In the genomic region with DNA sequence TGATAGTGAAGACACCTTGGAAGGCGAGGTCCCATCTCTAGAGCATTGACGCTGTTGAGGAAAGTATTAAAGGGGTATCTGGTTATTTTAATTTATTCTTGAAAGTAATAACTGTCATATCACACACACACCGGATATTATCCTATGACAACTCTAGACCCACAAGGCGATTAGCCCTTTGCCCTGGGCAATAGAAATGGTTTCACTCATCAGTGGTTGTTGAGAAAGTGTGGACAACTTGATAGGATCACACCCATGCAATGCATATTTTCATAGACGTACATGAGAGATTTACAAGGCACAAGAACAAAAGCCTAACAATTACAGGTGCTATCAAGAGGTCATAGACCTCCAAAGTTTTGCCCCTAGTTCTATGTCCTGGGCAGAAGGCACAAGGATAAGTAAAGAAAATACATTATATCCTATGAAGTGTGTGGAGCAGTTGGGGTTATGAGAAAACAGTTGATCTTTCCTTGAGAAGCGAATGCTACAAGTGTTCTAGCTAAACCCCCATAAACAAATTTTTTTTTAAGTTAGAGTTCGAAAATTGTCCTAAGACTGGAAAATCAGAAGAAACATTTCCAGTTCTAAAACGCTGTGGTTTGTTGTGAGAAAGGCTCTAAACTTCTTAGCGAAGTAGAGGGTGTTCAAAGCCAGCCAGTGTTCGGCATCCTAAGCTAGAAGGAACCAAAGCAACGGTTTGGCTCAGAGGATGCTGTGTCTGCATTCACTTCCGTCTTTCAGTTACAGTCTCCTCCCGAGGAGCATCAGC, we compare ENCODE assay signal across 28 mouse cellular contexts. TPM values are rescaled to one million over a fixed set of nuclear protein-coding genes. Genes with fewer than 3 reads are reported as not detected.
DNase-seq lines count a peak whose midpoint lies in the region; ATAC-seq and TF ChIP-seq lines count a peak whose summit lies in the region.
"Had no signal": no experiment of that assay in that cellular context is flagged by ENCODE, and none has a peak within 500 bp of the region (broad histone marks: within the 10 kb centered on the region; RNA-seq: fewer than 3 reads in every experiment).

No protein-coding gene starts in this region.

- 23% methylated on average over 13 of the region's 13 CpGs for WGBS in forebrain, embryonic 10.5 days
- WGBS in forebrain, embryonic 15.5 days = 36% methylated on average over 13 of the region's 13 CpGs
- 6% methylated on average over 13 of the region's 13 CpGs for WGBS in midbrain, embryonic 11.5 days
- WGBS in midbrain, postnatal 0 days = 6% methylated on average over 13 of the region's 13 CpGs
- WGBS in limb, embryonic 10.5 days = 4% methylated on average over 13 of the region's 13 CpGs

- no peak for DNase-seq in forebrain, embryonic 10.5 days (ENCODE audit: extremely low spot score, low spot score)
- peak; percentile 93 for DNase-seq in midbrain, embryonic 11.5 days (ENCODE audit: low spot score, missing footprints)
- DNase-seq in midbrain, postnatal 0 days (ENCODE audit: low spot score) = no peak
- peak; percentile 32 for DNase-seq in limb, embryonic 10.5 days (ENCODE audit: low spot score)
- DNase-seq in lung, adult 18-20 months = no peak
- no peak for DNase-seq in cerebellum, postnatal 14 days
- DNase-seq: adrenal gland, postnatal 25 days; cerebellum, adult 11 months; cerebellum, postnatal 10 days; heart, postnatal 10 days; kidney, adult 9 months; kidney, postnatal 36 days; left cerebral cortex, postnatal 4 days; liver, postnatal 0 days had no signal

- H3K36me3 ChIP-seq in forebrain, embryonic 10.5 days (replicated peaks) = peaks cover 7% of the 10 kb centered on the region; the same call in 1 of the 2 replicates
- H3K36me3 ChIP-seq in forebrain, embryonic 15.5 days = no peaks in the 10 kb centered on the region
- H3K36me3 ChIP-seq in midbrain, embryonic 11.5 days (ENCODE audit: control insufficient read depth, insufficient read depth, low read length) = no peaks in the 10 kb centered on the region
- no peaks in the 10 kb centered on the region for H3K36me3 ChIP-seq in midbrain, postnatal 0 days (ENCODE audit: insufficient read depth, low read length)
- H3K36me3 ChIP-seq in limb, embryonic 10.5 days = no peaks in the 10 kb centered on the region
- H3K36me3 ChIP-seq: embryonic facial prominence, embryonic 12.5 days; hindbrain, embryonic 15.5 days; intestine, embryonic 15.5 days had no signal

- H3K9me3 ChIP-seq in forebrain, embryonic 10.5 days = no peaks in the 10 kb centered on the region
- no peaks in the 10 kb centered on the region for H3K9me3 ChIP-seq in forebrain, embryonic 15.5 days
- H3K9me3 ChIP-seq in midbrain, embryonic 11.5 days (ENCODE audit: control insufficient read depth, low read length) = no peaks in the 10 kb centered on the region
- no peaks in the 10 kb centered on the region for H3K9me3 ChIP-seq in midbrain, postnatal 0 days (ENCODE audit: low read length)
- H3K9me3 ChIP-seq in limb, embryonic 10.5 days (replicated peaks) = no peaks in the 10 kb centered on the region
- H3K9me3 ChIP-seq: embryonic facial prominence, embryonic 12.5 days; hindbrain, embryonic 15.5 days; intestine, embryonic 15.5 days had no signal

- ATAC-seq in forebrain, embryonic 15.5 days (replicated peaks) = no peak
- ATAC-seq in midbrain, embryonic 11.5 days (ENCODE audit: low FRiP score) = no peak
- no peak for ATAC-seq in midbrain, postnatal 0 days (ENCODE audit: low FRiP score)
- ATAC-seq: CD4-positive, CD25-positive, alpha-beta regulatory T cell, adult 4 months; intestine, embryonic 15.5 days; liver, postnatal 0 days had no signal

- TF ChIP-seq CTCF in midbrain, postnatal 0 days (IDR thresholded peaks at IDR 0.05) = no peak

- H3K4me3 ChIP-seq in forebrain, embryonic 10.5 days = peak overlapping the region; percentile 44
- H3K4me3 ChIP-seq in forebrain, embryonic 15.5 days = no peak overlapping the region
- no peak overlapping the region for H3K4me3 ChIP-seq in midbrain, embryonic 11.5 days (ENCODE audit: low read depth, low read length)
- no peak overlapping the region for H3K4me3 ChIP-seq in midbrain, postnatal 0 days (ENCODE audit: low read depth, low read length)
- no peak overlapping the region for H3K4me3 ChIP-seq in limb, embryonic 10.5 days
- H3K4me3 ChIP-seq: erythroblast, embryonic 14.5 days; hindbrain, embryonic 15.5 days; left cerebral cortex, adult 2 months; myocyte had no signal

- no peak overlapping the region for H3K9ac ChIP-seq in forebrain, embryonic 15.5 days (replicated peaks)
- no peak overlapping the region for H3K9ac ChIP-seq in midbrain, embryonic 11.5 days (ENCODE audit: low read length)
- H3K9ac ChIP-seq in midbrain, postnatal 0 days (replicated peaks; ENCODE audit: low read length, poor library complexity, severe bottlenecking) = no peak overlapping the region
- H3K9ac ChIP-seq: hindbrain, embryonic 15.5 days; intestine, embryonic 15.5 days; liver, postnatal 0 days had no signal

- no peak overlapping the region for H3K4me2 ChIP-seq in forebrain, embryonic 15.5 days (replicated peaks)
- no peak overlapping the region for H3K4me2 ChIP-seq in midbrain, embryonic 11.5 days
- no peak overlapping the region for H3K4me2 ChIP-seq in midbrain, postnatal 0 days (ENCODE audit: low read depth, low read length, poor library complexity, severe bottlenecking)
- H3K4me2 ChIP-seq: hindbrain, embryonic 15.5 days; intestine, embryonic 15.5 days had no signal

- H3K27ac ChIP-seq in forebrain, embryonic 10.5 days = peak overlapping the region; percentile 88; the same call in 1 of the 2 replicates
- no peak overlapping the region for H3K27ac ChIP-seq in forebrain, embryonic 15.5 days (replicated peaks)
- no peak overlapping the region for H3K27ac ChIP-seq in midbrain, embryonic 11.5 days (ENCODE audit: low read depth, low read length)
- H3K27ac ChIP-seq in midbrain, postnatal 0 days (ENCODE audit: low read depth, low read length) = no peak overlapping the region
- no peak overlapping the region for H3K27ac ChIP-seq in limb, embryonic 10.5 days
- H3K27ac ChIP-seq: hindbrain, embryonic 15.5 days; intestine, embryonic 15.5 days; left cerebral cortex, adult 2 months; stomach, postnatal 0 days had no signal

- H3K27me3 ChIP-seq in forebrain, embryonic 10.5 days (ENCODE audit: poor library complexity, severe bottlenecking) = peaks cover 100% of the 10 kb centered on the region
- H3K27me3 ChIP-seq in forebrain, embryonic 15.5 days = peaks cover 89% of the 10 kb centered on the region
- peaks cover 91% of the 10 kb centered on the region for H3K27me3 ChIP-seq in midbrain, embryonic 11.5 days (ENCODE audit: control insufficient read depth, insufficient read depth, low read length)
- H3K27me3 ChIP-seq in midbrain, postnatal 0 days (ENCODE audit: insufficient read depth, low read length) = peaks cover 86% of the 10 kb centered on the region
- H3K27me3 ChIP-seq in limb, embryonic 10.5 days (ENCODE audit: low read depth, poor library complexity, severe bottlenecking) = peaks cover 100% of the 10 kb centered on the region

- peaks cover 88% of the 10 kb centered on the region for H3K4me1 ChIP-seq in forebrain, embryonic 10.5 days
- peaks cover 27% of the 10 kb centered on the region for H3K4me1 ChIP-seq in forebrain, embryonic 15.5 days
- H3K4me1 ChIP-seq in midbrain, embryonic 11.5 days (ENCODE audit: control insufficient read depth, insufficient read depth, low read length) = peaks cover 11% of the 10 kb centered on the region
- no peaks in the 10 kb centered on the region for H3K4me1 ChIP-seq in midbrain, postnatal 0 days (ENCODE audit: insufficient read depth, low read length)
- peaks cover 26% of the 10 kb centered on the region for H3K4me1 ChIP-seq in limb, embryonic 10.5 days
- H3K4me1 ChIP-seq: intestine, embryonic 15.5 days had no signal

RNA-seq across cellular contexts. Expression of a gene that starts 3.6 kb away (rescaled TPM):
- polyA plus RNA-seq in forebrain, embryonic 10.5 days (2016; fragmentation: Nextera tagmentation; extraction: Ambion mirVana) = 13.1 and 15.5 TPM in 2 replicates
- polyA plus RNA-seq in forebrain, embryonic 15.5 days (2015; fragmentation: Nextera tagmentation; extraction: Ambion mirVana) = 18.0 and 21.7 TPM in 2 replicates
- polyA plus RNA-seq in midbrain, embryonic 11.5 days (2014; fragmentation: Nextera tagmentation; extraction: Ambion mirVana) = 6.7 and 10.7 TPM in 2 replicates
- total RNA-seq in midbrain, postnatal 0 days (2014; rRNA removed) = 11.2 and 12.8 TPM in 2 replicates
- 23.3 and 28.0 TPM in 2 replicates for polyA plus RNA-seq in midbrain, postnatal 0 days (2015; fragmentation: Nextera tagmentation; extraction: Ambion mirVana)
- polyA plus RNA-seq in limb, embryonic 10.5 days (2016; fragmentation: Nextera tagmentation; extraction: Ambion mirVana) = not detected in 2 replicates
- total RNA-seq: adrenal gland, postnatal 25 days; gastrocnemius, postnatal 4 days; heart, postnatal 10 days; liver, adult 2 months; megakaryocyte-erythroid progenitor cell, adult 5-6 weeks; MEL had no signal
- polyA plus RNA-seq: erythroblast, embryonic 14.5 days; heart, embryonic 11.5 days; intestine, embryonic 15.5 days; liver, adult 2 months; liver, postnatal 0 days; myocyte; stomach, postnatal 0 days had no signal

Comparison
In these comparisons a context has a peak if more than half of its experiments do, and no peak if none do; other contexts are left out.
1. DNase-seq: peak in midbrain, embryonic 11.5 days (single experiment) and limb, embryonic 10.5 days (single experiment); none in forebrain, embryonic 10.5 days (single experiment), midbrain, postnatal 0 days (single experiment), lung, adult 18-20 months (0 of 2) and cerebellum, postnatal 14 days (0 of 2).